Mouse (Mus musculus) embryonic fibroblast, embryonic 13.5 days (primary cell): Measurements from ENCODE around the gene Cyth2.

Source experiments
- CTCF ChIP-seq: IDR thresholded peaks from 2 replicates; pipeline ENCODE4 v1.5.1; 2011; ENCODE audit warnings: mild to moderate bottlenecking, control low read depth, low read length, moderate library complexity, borderline replicate concordance; ENCODE audit not compliant: insufficient read depth
- POLR2A ChIP-seq: IDR thresholded peaks from 2 replicates; pipeline ENCODE4 v1.6.1; 2011; ENCODE audit warnings: low read depth, mild to moderate bottlenecking, control low read depth, low read length, moderate library complexity

DNA sequence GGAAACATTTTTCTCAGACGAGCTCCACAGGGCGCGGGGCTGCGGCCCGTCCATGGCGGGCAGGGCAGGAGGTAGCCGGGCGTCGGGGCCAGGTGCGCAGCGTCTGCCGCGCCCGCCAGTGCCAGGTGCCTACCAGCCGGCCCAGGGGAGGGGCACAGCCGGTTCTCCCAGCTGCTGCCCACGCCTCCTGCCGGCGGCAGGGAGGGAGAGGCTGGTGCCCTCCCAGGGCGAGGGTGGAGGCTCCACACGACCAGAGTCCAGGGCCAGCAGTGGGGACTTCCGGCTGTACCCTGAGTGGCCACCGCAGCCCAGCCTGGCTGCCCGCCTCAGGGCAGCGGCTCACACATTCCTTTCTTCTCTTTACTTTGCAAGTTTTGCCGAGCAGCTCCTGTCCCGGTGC, 55.0 kb downstream of the Cyth2 start:
- TF ChIP-seq CTCF: no peak
- TF ChIP-seq POLR2A: no peak
